Mouse (Mus musculus) liver, embryonic 12.5 days (tissue): ENCODE measurements around the gene Tnfrsf12a. TPM values are rescaled to one million over a fixed set of nuclear protein-coding genes. Genes with fewer than 3 reads are reported as not detected.
A peak's percentile ranks its signal among the peaks of the same experiment; 100 is the strongest.

Source experiments
- ATAC-seq: fragments of 200-750 bp; cut with Nextera tagmentation; 2 replicates; pipeline ENCODE4 v1.8.0; 2017; ENCODE audit warnings: moderate number of reproducible peaks, mild to moderate bottlenecking, moderate library complexity
- H3K27ac ChIP-seq: fragments of 300-500 bp; sonication (generic); 2 replicates; pipeline ENCODE4 v1.5.1; 2016; ENCODE audit warnings: mild to moderate bottlenecking
- H3K27me3 ChIP-seq: fragments of 300-500 bp; sonication (generic); replicated peaks from 2 replicates; pipeline ENCODE4 v1.6.1; 2016; ENCODE audit warnings: mild to moderate bottlenecking, moderate library complexity
- H3K36me3 ChIP-seq: fragments of 300-500 bp; sonication (generic); 2 replicates; pipeline ENCODE4 v1.6.1; 2016; ENCODE audit warnings: mild to moderate bottlenecking, moderate library complexity
- H3K4me1 ChIP-seq: fragments of 300-500 bp; sonication (generic); 2 replicates; pipeline ENCODE4 v1.6.1; 2016
- H3K4me2 ChIP-seq: fragments of 300-500 bp; sonication (generic); 2 replicates; pipeline ENCODE4 v1.6.1; 2016; ENCODE audit warnings: mild to moderate bottlenecking, moderate library complexity
- H3K4me3 ChIP-seq: fragments of 300-500 bp; sonication (generic); 2 replicates; pipeline ENCODE4 v1.5.1; 2016; ENCODE audit warnings: mild to moderate bottlenecking, moderate library complexity
- H3K9ac ChIP-seq: fragments of 300-500 bp; sonication (generic); 2 replicates; pipeline ENCODE4 v1.6.1; 2016; ENCODE audit warnings: mild to moderate bottlenecking, moderate library complexity
- H3K9me3 ChIP-seq: fragments of 300-500 bp; sonication (generic); replicated peaks from 2 replicates; pipeline ENCODE4 v1.6.1; 2016; ENCODE audit warnings: mild to moderate bottlenecking, moderate library complexity
- WGBS: fragments of 180-500 bp; shearing (Covaris S2); methylation state at CpG from one replicate; pipeline ENCODE4 v1.1.7; 2016; ENCODE audit not compliant: insufficient replicate concordance; 5-methylcytosine and 5-hydroxymethylcytosine counted together
- polyA plus RNA-seq: library from polyadenylated mRNA; unstranded; fragments of >200 nt; fragmentation: Nextera tagmentation; extraction: Ambion mirVana; gene quantifications from 2 replicates; pipeline ENCODE4 v1.2.1, GENCODE M21; 2016

Tnfrsf12a gene
- polyA plus RNA-seq, 1 experiment from 2014 or later: 7.1 TPM

GRCm38 (mm10) chr17:23661526-23661925 is 15.7 kb downstream of the Tnfrsf12a start:
- H3K4me2 ChIP-seq: no peak overlapping the region
- no peak overlapping the region for H3K9ac ChIP-seq
- peaks cover 62% of the 10 kb centered on the region for H3K27me3 ChIP-seq
- ATAC-seq: no peak
- WGBS: 2% methylated on average over 9 of the region's 9 CpGs
- no peak overlapping the region for H3K4me3 ChIP-seq
- no peaks in the 10 kb centered on the region for H3K4me1 ChIP-seq
- no peak overlapping the region for H3K27ac ChIP-seq
- H3K9me3 ChIP-seq: no peaks in the 10 kb centered on the region
- H3K36me3 ChIP-seq: peaks cover 2% of the 10 kb centered on the region

GRCm38 (mm10) chr17:23660876-23661200 is 16.4 kb downstream of the Tnfrsf12a start:
- Histone ChIP-seq H3K4me1 (no peaks in the 10 kb centered on the region), H3K4me2 (peak overlapping the region; percentile 15; the same call in 1 of the 2 replicates), H3K36me3 (no peaks in the 10 kb centered on the region), H3K9ac (no peak overlapping the region), H3K27ac (no peak overlapping the region), H3K27me3 (peaks cover 62% of the 10 kb centered on the region), H3K9me3 (no peaks in the 10 kb centered on the region), H3K4me3 (peak overlapping the region; percentile 3; the same call in 1 of the 2 replicates)
- 7% methylated on average over 14 of the region's 14 CpGs for WGBS
- no peak for ATAC-seq

- no peaks in the 10 kb centered on the region for H3K4me1 ChIP-seq
- H3K9ac ChIP-seq: no peak within 1 kb of the TSS
- 9% methylated on average over 27 of the region's 27 CpGs for WGBS
- H3K36me3 ChIP-seq: no peaks in the 10 kb centered on the region
- peaks cover 65% of the 10 kb centered on the region for H3K27me3 ChIP-seq
- H3K4me3 ChIP-seq: peak within 1 kb of the TSS; percentile 3; the same call in 1 of the 2 replicates
- H3K9me3 ChIP-seq: no peaks in the 10 kb centered on the region
- no peak within 1 kb of the TSS for H3K27ac ChIP-seq
- H3K4me2 ChIP-seq: peak within 1 kb of the TSS; percentile 15; the same call in 1 of the 2 replicates
- no peak for ATAC-seq
Measured at GRCm38 (mm10) chr17:23660117-23660875, 17.0 kb downstream of the Tnfrsf12a start, which contains the start of gene Bicdl2. Bicdl2 (plus strand) TSS chr17:23660506.

GRCm38 (mm10) chr17:23658450-23658849 is 18.8 kb downstream of the Tnfrsf12a start:
- H3K27ac ChIP-seq: no peak overlapping the region
- H3K4me1 ChIP-seq: no peaks in the 10 kb centered on the region
- ATAC-seq: no peak
- H3K36me3 ChIP-seq: no peaks in the 10 kb centered on the region
- 56% methylated on average over 3 of the region's 3 CpGs for WGBS
- H3K4me2 ChIP-seq: no peak overlapping the region
- H3K9me3 ChIP-seq: no peaks in the 10 kb centered on the region
- H3K9ac ChIP-seq: no peak overlapping the region
- H3K27me3 ChIP-seq: peaks cover 65% of the 10 kb centered on the region
- no peak overlapping the region for H3K4me3 ChIP-seq

- WGBS: 33% methylated on average over 2 of the region's 2 CpGs
- H3K27ac ChIP-seq: no peak overlapping the region
- ATAC-seq: no peak
- no peaks in the 10 kb centered on the region for H3K36me3 ChIP-seq
- H3K4me3 ChIP-seq: no peak overlapping the region
- H3K9ac ChIP-seq: no peak overlapping the region
- no peak overlapping the region for H3K4me2 ChIP-seq
- peaks cover 32% of the 10 kb centered on the region for H3K27me3 ChIP-seq
- no peaks in the 10 kb centered on the region for H3K9me3 ChIP-seq
- H3K4me1 ChIP-seq: no peaks in the 10 kb centered on the region
Measured at GRCm38 (mm10) chr17:23654410-23654809, 22.9 kb downstream of the Tnfrsf12a start.

- Histone ChIP-seq H3K4me3 (no peak overlapping the region), H3K4me1 (no peaks in the 10 kb centered on the region), H3K27ac (no peak overlapping the region), H3K36me3 (no peaks in the 10 kb centered on the region), H3K9me3 (no peaks in the 10 kb centered on the region), H3K9ac (no peak overlapping the region), H3K4me2 (no peak overlapping the region), H3K27me3 (peaks cover 29% of the 10 kb centered on the region; the same call in 1 of the 2 replicates)
- WGBS: 37% methylated on average over 6 of the region's 6 CpGs
- ATAC-seq: no peak
Measured at GRCm38 (mm10) chr17:23654001-23654400, 23.3 kb downstream of the Tnfrsf12a start.

- Histone ChIP-seq H3K9ac (no peak overlapping the region), H3K36me3 (no peaks in the 10 kb centered on the region), H3K9me3 (no peaks in the 10 kb centered on the region), H3K27me3 (peaks cover 24% of the 10 kb centered on the region; the same call in 1 of the 2 replicates), H3K27ac (no peak overlapping the region), H3K4me3 (no peak overlapping the region), H3K4me1 (no peaks in the 10 kb centered on the region), H3K4me2 (no peak overlapping the region)
- no peak for ATAC-seq
- 32% methylated on average over 2 of the region's 2 CpGs for WGBS
Measured at GRCm38 (mm10) chr17:23653324-23653723, 23.9 kb downstream of the Tnfrsf12a start.

- ATAC-seq: no peak
- Histone ChIP-seq H3K4me2 (no peak overlapping the region), H3K27me3 (peaks cover 26% of the 10 kb centered on the region), H3K4me1 (no peaks in the 10 kb centered on the region), H3K36me3 (no peaks in the 10 kb centered on the region), H3K9ac (no peak overlapping the region), H3K27ac (no peak overlapping the region), H3K4me3 (no peak overlapping the region), H3K9me3 (no peaks in the 10 kb centered on the region)
- WGBS: 63% methylated on average over 6 of the region's 6 CpGs
Measured at GRCm38 (mm10) chr17:23651363-23651762, 25.9 kb downstream of the Tnfrsf12a start.

- Histone ChIP-seq H3K4me1 (no peaks in the 10 kb centered on the region), H3K27ac (no peak overlapping the region), H3K4me2 (no peak overlapping the region), H3K9ac (no peak overlapping the region), H3K27me3 (peaks cover 57% of the 10 kb centered on the region), H3K4me3 (no peak overlapping the region), H3K36me3 (no peaks in the 10 kb centered on the region), H3K9me3 (no peaks in the 10 kb centered on the region)
- ATAC-seq: no peak
- WGBS: 42% methylated on average over 10 of the region's 10 CpGs
Measured at GRCm38 (mm10) chr17:23645894-23646293, 31.4 kb downstream of the Tnfrsf12a start.

DNA sequence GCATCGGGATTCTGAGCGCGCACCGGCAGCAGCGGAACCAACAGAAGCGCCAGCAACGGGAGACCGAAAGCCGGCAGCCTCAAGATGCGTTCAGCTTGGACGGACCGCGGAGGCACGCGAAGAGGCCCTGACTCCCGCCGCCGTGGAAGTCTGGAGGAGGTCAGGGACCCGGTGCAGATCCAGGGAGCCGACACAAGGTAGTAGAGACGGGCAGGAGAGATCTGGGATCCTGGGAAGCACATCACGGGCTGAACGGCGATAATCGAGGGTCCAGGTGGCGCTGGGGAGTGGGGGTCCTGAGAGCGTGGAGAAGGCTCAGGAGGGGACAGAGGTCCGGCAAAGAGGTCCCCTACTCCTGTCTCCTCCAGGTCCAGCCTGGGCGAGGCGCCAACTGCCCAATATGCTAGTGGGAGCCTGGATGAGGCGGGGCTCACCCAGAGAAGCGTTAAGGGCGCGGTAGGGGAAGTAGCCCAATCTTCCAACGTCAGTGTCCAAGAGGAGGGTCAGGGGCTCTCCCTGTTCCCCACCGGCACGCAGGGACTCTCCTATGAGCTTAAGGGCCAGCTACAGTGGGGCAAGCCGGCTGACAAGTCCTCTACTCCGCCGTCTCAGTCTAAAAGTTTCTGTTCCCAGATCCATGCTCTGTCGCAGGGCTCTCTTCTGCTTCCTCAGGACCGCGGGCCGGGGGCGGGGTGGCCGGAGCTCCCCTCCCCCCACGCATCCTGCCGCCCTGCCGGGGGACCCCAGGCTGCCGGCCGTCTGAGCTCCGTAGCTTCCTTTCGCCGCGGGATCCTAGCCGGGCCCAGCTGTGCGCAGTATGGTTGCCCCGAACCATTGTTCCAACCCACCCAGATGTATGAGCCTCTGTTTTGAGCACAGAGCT is 32.4 kb downstream of the Tnfrsf12a start, which contains the start of gene Mmp25:
Mmp25 (minus strand) TSS at position 665 of the 883 bp plus-strand sequence.
- no peaks in the 10 kb centered on the region for H3K36me3 ChIP-seq
- no peaks in the 10 kb centered on the region for H3K9me3 ChIP-seq
- no peak for ATAC-seq
- H3K27me3 ChIP-seq: peaks cover 56% of the 10 kb centered on the region
- peak within 1 kb of the TSS; percentile 9; the same call in 1 of the 2 replicates for H3K9ac ChIP-seq
- peak within 1 kb of the TSS; percentile 64 for H3K4me2 ChIP-seq
- no peaks in the 10 kb centered on the region for H3K4me1 ChIP-seq
- no peak within 1 kb of the TSS for H3K27ac ChIP-seq
- whole genome bisulfite sequencing: 1% methylated on average over 58 of the region's 58 CpGs
- H3K4me3 ChIP-seq: peak within 1 kb of the TSS; percentile 44

GRCm38 (mm10) chr17:23631241-23631640 is 46.0 kb downstream of the Tnfrsf12a start:
- H3K4me1 ChIP-seq: no peaks in the 10 kb centered on the region
- no peak overlapping the region for H3K27ac ChIP-seq
- no peak for ATAC-seq
- no peak overlapping the region for H3K4me3 ChIP-seq
- WGBS: 54% methylated on average over 8 of the region's 8 CpGs
- H3K36me3 ChIP-seq: no peaks in the 10 kb centered on the region
- no peaks in the 10 kb centered on the region for H3K9me3 ChIP-seq
- H3K4me2 ChIP-seq: no peak overlapping the region
- H3K9ac ChIP-seq: no peak overlapping the region
- peaks cover 51% of the 10 kb centered on the region for H3K27me3 ChIP-seq
